Mouse (Mus musculus) lung, embryonic 16.5 days (tissue): ENCODE measurements at regions not wholly inside any gene's neighbourhood (a gene's known extent, or its start where the extent isn't known, plus 50 kb on each side); places are given as distances from the start of the nearest gene placed in this dataset.
A peak's percentile ranks its signal among the peaks of the same experiment; 100 is the strongest.
"Not testable (repeated sequence)": the region's sequence is repeated elsewhere in the genome, so short reads cannot be mapped to it uniquely, and the experiment has no call there.

Experiments
- ATAC-seq: fragments of 200-750 bp; cut with Nextera tagmentation; 2 replicates; pipeline ENCODE4 v1.8.0; 2017; ENCODE audit warnings: low read depth, mild to moderate bottlenecking, moderate library complexity
- H3K27ac ChIP-seq: fragments of 300-500 bp; sonication (generic); 2 replicates; pipeline ENCODE4 v1.5.1; 2014; ENCODE audit warnings: mild to moderate bottlenecking, control low read depth, low read length
- H3K27me3 ChIP-seq: fragments of 300-500 bp; sonication (generic); 2 replicates; pipeline ENCODE4 v1.6.1; 2014; ENCODE audit warnings: low read depth, low read length, mixed read lengths; ENCODE audit not compliant: control insufficient read depth, insufficient read depth
- H3K36me3 ChIP-seq: fragments of 300-500 bp; sonication (generic); 2 replicates; pipeline ENCODE4 v1.6.1; 2014; ENCODE audit warnings: low read length; ENCODE audit not compliant: control insufficient read depth, insufficient read depth
- H3K4me1 ChIP-seq: fragments of 300-500 bp; sonication (generic); replicated peaks from 2 replicates; pipeline ENCODE4 v1.6.1; 2014; ENCODE audit warnings: low read length, mixed read lengths; ENCODE audit not compliant: control insufficient read depth, insufficient read depth
- H3K4me2 ChIP-seq: fragments of 300-500 bp; sonication (generic); 2 replicates; pipeline ENCODE4 v1.6.1; 2014; ENCODE audit warnings: low read depth, low read length, control low read depth
- H3K4me3 ChIP-seq: fragments of 300-500 bp; sonication (generic); 2 replicates; pipeline ENCODE4 v1.5.1; 2014; ENCODE audit warnings: mild to moderate bottlenecking, low read length, control low read depth
- H3K9ac ChIP-seq: fragments of 300-500 bp; sonication (generic); 2 replicates; pipeline ENCODE4 v1.6.1; 2014; ENCODE audit warnings: low read length, control low read depth
- H3K9me3 ChIP-seq: fragments of 300-500 bp; sonication (generic); 2 replicates; pipeline ENCODE4 v1.6.1; 2016; ENCODE audit warnings: low read length; ENCODE audit not compliant: control insufficient read depth
- WGBS: fragments of 180-500 bp; shearing (Covaris S2); extraction: QIAGEN DNeasy Blood & Tissue Kit; methylation state at CpG from one replicate; pipeline ENCODE4 v1.1.7; 2014; 5-methylcytosine and 5-hydroxymethylcytosine counted together

DNA sequence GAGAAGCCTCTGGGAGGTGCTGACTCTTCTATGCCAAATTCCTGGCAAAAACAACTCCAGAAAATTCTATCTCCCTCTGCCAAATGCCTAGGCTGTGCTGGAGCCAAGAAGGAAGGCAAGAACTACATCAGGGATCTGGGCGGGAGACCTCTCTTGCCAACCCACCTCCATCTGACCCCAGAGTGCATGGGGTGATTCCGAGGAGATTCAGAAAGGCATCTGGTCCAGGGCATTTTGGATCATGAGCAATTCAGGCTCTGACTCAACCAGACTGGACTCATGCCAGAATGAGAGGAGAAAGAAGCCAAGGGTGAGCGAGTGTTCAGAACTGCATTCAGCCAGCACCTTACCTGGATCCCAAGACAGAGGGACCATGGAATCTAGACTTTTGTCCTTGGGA, 137.0 kb upstream of the Ube2e1 start:
- no peak for ATAC-seq
- H3K36me3 ChIP-seq: no peaks in the 10 kb centered on the region
- WGBS: 71% methylated on average over 3 of the region's 3 CpGs
- H3K4me2 ChIP-seq: no peak overlapping the region
- H3K27me3 ChIP-seq: no peaks in the 10 kb centered on the region
- H3K9me3 ChIP-seq: no peaks in the 10 kb centered on the region
- no peak overlapping the region for H3K9ac ChIP-seq
- no peak overlapping the region for H3K4me3 ChIP-seq
- H3K4me1 ChIP-seq: no peaks in the 10 kb centered on the region
- no peak overlapping the region for H3K27ac ChIP-seq

DNA sequence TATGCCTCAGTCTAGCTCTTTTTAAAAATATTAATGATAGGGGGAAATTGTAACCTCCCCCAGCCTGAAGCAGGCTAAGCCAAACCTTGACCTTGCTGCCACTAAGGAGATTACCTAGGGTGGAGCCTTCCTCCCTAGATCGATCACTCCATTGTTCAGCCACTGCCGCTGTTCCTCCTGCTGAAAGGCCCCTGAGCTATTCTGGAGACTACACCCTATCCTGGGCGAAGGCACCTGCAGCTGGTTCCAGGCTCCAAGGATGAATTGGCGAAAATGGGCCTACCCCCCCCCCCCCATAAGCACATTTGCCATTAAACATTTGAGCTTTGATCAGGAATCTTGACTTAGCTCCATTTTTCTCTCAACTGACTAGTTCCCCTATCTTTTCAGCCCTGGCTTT, 135.2 kb upstream of the Ube2e1 start:
- WGBS: 75% methylated on average over 4 of the region's 4 CpGs
- H3K9me3 ChIP-seq, H3K9ac ChIP-seq, ATAC-seq, H3K4me3 ChIP-seq, H3K27ac ChIP-seq, H3K4me2 ChIP-seq, H3K4me1 ChIP-seq, H3K36me3 ChIP-seq, H3K27me3 ChIP-seq: not testable (repeated sequence)

- 30% methylated on average over 5 of the region's 5 CpGs for WGBS
- not testable (repeated sequence) for H3K4me2 ChIP-seq
Observed at GRCm38 (mm10) chr14:18464199-18464598, 132.5 kb upstream of the Ube2e1 start.

GRCm38 (mm10) chr14:18463230-18463873, 131.7 kb upstream of the Ube2e1 start:
- no peak overlapping the region for H3K27ac ChIP-seq
- no peaks in the 10 kb centered on the region for H3K27me3 ChIP-seq
- peak overlapping the region; percentile 34; the same call in 1 of the 2 replicates for H3K4me2 ChIP-seq
- no peaks in the 10 kb centered on the region for H3K9me3 ChIP-seq
- no peak overlapping the region for H3K9ac ChIP-seq
- H3K4me1 ChIP-seq: no peaks in the 10 kb centered on the region; the same call in 1 of the 2 replicates
- WGBS: 26% methylated on average over 14 of the region's 14 CpGs
- ATAC-seq: no peak
- no peaks in the 10 kb centered on the region for H3K36me3 ChIP-seq
- H3K4me3 ChIP-seq: peak overlapping the region; percentile 14; the same call in 1 of the 2 replicates

More at GRCm38 (mm10) chr14:18464199-18464598, 132.5 kb upstream of the Ube2e1 start:
- H3K36me3 ChIP-seq, H3K27me3 ChIP-seq, H3K27ac ChIP-seq, H3K9ac ChIP-seq, H3K4me1 ChIP-seq, H3K9me3 ChIP-seq, H3K4me3 ChIP-seq, ATAC-seq: not testable (repeated sequence)

GRCm38 (mm10) chr14:18462381-18462780, 130.7 kb upstream of the Ube2e1 start:
- H3K27ac ChIP-seq: no peak overlapping the region
- no peak for ATAC-seq
- H3K27me3 ChIP-seq: no peaks in the 10 kb centered on the region
- no peaks in the 10 kb centered on the region for H3K36me3 ChIP-seq
- H3K9me3 ChIP-seq: no peaks in the 10 kb centered on the region
- 78% methylated on average over 4 of the region's 4 CpGs for WGBS
- no peak overlapping the region for H3K9ac ChIP-seq
- H3K4me1 ChIP-seq: no peaks in the 10 kb centered on the region; the same call in 1 of the 2 replicates
- no peak overlapping the region for H3K4me3 ChIP-seq
- H3K4me2 ChIP-seq: no peak overlapping the region

DNA sequence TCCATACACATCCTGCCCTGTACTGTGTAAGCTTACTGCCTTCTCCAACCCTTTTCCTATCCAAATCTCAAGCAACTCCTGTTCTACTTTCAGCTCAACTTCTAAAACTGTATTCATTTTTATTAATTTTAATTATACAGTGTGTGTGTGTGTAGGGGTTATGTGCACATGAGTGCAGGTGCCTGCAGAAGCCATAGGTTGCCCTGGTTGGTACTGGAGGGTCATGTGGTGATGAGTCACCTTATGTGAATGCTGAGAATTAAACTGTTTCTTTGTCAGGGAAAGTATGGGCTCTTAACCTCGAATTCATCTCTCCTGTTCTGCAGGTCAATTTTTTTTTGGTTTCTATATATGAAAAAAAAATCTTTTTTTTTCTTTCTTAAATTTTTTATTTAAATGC, 117.0 kb upstream of the Ube2e1 start:
- 88% methylated on average over 1 of the region's 1 CpGs for WGBS
- no peak overlapping the region for H3K9ac ChIP-seq
- no peaks in the 10 kb centered on the region for H3K36me3 ChIP-seq
- no peak overlapping the region for H3K4me3 ChIP-seq
- H3K27me3 ChIP-seq: no peaks in the 10 kb centered on the region
- H3K27ac ChIP-seq: no peak overlapping the region
- no peak overlapping the region for H3K4me2 ChIP-seq
- no peaks in the 10 kb centered on the region for H3K4me1 ChIP-seq
- ATAC-seq: no peak
- H3K9me3 ChIP-seq: no peaks in the 10 kb centered on the region

DNA sequence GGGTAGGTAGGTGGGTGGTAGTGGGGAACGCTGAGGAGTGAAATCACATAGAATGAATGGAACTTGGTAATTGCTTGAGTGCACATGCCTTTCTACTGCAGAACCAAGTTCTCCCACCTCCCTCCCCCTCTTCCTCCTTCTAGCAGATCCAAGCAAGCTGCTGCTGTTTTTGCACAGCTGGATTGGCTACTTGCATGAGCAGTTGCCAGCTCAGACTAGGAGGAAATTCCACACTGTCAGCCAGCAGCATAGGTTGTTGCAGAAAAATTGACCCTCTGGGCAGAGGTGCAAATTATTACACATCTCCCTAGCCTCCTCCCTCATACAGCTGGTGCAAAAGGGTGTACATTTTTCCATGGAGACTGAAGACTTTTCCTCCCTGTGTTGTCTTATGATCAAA, 112.8 kb upstream of the Ube2e1 start:
- H3K9ac ChIP-seq: no peak overlapping the region
- H3K4me3 ChIP-seq: no peak overlapping the region
- H3K36me3 ChIP-seq: no peaks in the 10 kb centered on the region
- no peaks in the 10 kb centered on the region for H3K27me3 ChIP-seq
- no peak overlapping the region for H3K27ac ChIP-seq
- ATAC-seq: no peak
- H3K9me3 ChIP-seq: no peaks in the 10 kb centered on the region
- no peaks in the 10 kb centered on the region for H3K4me1 ChIP-seq
- no peak overlapping the region for H3K4me2 ChIP-seq
- 96% methylated on average over 1 of the region's 1 CpGs for WGBS

DNA sequence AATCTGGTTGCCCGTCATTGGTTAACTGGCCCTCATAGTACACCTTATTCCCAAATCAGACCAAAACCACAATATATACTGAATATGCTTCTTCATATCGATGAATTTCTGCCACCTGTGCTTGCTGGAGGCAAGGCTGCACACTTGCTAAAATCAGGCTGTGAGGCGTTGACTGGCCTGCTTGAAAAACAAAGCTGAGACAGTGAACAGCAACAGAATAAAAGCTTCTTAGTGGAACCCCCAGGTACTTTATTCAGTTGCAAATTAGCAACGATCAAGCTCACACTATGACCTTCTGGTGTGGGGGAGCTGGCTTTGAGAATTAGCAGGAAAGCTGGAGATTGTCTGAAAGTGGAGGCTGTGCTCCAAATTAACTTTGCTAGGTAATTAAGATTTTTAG, 97.3 kb upstream of the Ube2e1 start:
- WGBS: 57% methylated on average over 4 of the region's 4 CpGs
- H3K4me1 ChIP-seq, H3K27ac ChIP-seq, H3K9me3 ChIP-seq, H3K36me3 ChIP-seq, H3K4me2 ChIP-seq, ATAC-seq, H3K9ac ChIP-seq, H3K4me3 ChIP-seq, H3K27me3 ChIP-seq: not testable (repeated sequence)

DNA sequence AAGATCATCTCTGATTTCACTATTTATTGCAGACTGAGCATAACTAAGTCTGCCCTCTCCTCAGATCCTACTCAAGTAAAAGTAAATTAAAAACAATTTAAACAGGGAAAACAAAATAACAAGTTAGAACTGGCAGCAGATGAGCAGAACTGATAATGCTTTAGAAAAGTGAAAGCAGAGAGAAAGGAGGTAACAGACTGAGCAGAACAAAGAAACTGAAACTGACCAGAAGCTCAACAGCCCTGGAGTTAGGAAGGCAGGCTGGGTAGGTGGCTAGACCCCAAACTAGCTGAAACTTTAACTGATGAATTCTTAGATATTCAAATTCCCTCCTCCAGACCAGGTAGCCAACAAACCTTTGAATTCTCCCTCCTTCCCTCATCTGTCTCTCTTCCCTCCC, 94.2 kb upstream of the Ube2e1 start:
- Histone ChIP-seq H3K4me3 (no peak overlapping the region), H3K4me2 (no peak overlapping the region), H3K9ac (no peak overlapping the region), H3K4me1 (no peaks in the 10 kb centered on the region), H3K27ac (no peak overlapping the region), H3K36me3 (no peaks in the 10 kb centered on the region), H3K9me3 (no peaks in the 10 kb centered on the region), H3K27me3 (no peaks in the 10 kb centered on the region)
- no peak for ATAC-seq

DNA sequence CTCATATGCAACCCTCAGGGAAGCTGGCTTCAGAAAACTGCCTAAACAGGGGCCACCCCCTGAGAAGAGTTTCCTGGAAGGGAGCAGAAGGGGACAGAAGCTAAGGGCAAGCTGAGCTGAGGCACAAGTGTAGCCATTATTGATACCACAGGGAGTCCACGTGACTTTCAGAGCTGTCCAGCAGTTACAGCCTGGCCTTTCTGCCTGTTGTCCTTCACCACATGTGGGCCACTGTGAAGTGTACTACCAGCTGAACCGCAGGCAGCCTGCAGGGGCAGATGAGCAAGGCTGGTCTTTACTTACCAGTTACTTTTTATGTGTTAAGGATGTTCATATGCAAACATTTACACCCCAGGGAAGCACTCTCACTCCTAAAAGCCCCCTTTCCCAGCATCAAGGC, 85.2 kb upstream of the Ube2e1 start:
- H3K27me3 ChIP-seq: no peaks in the 10 kb centered on the region
- H3K36me3 ChIP-seq: no peaks in the 10 kb centered on the region
- H3K27ac ChIP-seq: no peak overlapping the region
- H3K9me3 ChIP-seq: no peaks in the 10 kb centered on the region
- no peak overlapping the region for H3K9ac ChIP-seq
- WGBS: 3% methylated on average over 2 of the region's 2 CpGs
- ATAC-seq: no peak
- no peak overlapping the region for H3K4me3 ChIP-seq
- no peak overlapping the region for H3K4me2 ChIP-seq
- H3K4me1 ChIP-seq: no peaks in the 10 kb centered on the region
